Mouse (Mus musculus): ENCODE results near the gene Mgarp. TPM values are rescaled to one million over a fixed set of nuclear protein-coding genes. Genes with fewer than 3 reads are reported as not detected.

The Mgarp gene
- polyA plus RNA-seq, 1 experiment = 0.18 TPM

DNA sequence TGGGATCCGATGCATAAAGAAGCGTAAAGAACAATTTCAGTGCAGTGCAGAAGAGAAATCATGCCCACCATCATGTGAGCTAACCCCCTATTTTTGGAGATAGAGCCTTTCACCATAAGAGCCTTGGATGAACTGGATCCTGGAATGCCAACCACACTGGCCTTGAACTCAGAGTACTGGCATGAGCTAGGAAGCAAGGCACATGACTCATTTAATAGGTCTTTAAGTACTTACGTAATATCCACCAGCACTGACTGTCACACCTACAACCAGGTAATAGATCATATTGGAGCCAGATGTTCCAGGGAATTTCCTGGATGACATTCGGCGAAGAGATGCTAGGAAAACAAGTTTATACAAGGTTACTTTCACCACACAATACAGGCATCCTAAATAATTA, 4.9 kb downstream of the Mgarp start:
- no peak overlapping the region for H3K4me3 ChIP-seq (ENCODE audit: control insufficient read depth, insufficient read depth, low read length)
- no peak for DNase-seq
- peaks cover 8% of the 10 kb centered on the region for H3K4me1 ChIP-seq (replicated peaks; ENCODE audit: control insufficient read depth, insufficient read depth, low read length)
- no peak overlapping the region for H3K27ac ChIP-seq (ENCODE audit: control insufficient read depth, insufficient read depth, low read length)
- TF ChIP-seq POLR2A (IDR thresholded peaks at IDR 0.05; ENCODE audit: control insufficient read depth, extremely low read depth, insufficient read depth, low read length, poor library complexity) = no peak
- no peak for TF ChIP-seq CTCF (IDR thresholded peaks at IDR 0.05; ENCODE audit: borderline replicate concordance, control insufficient read depth, extremely low read depth, insufficient read depth, low read length, poor library complexity)
- no peaks in the 10 kb centered on the region for H3K36me3 ChIP-seq (ENCODE audit: control insufficient read depth, insufficient read depth, low read length)
- no peaks in the 10 kb centered on the region for H3K27me3 ChIP-seq (ENCODE audit: control insufficient read depth, insufficient read depth, low read length)
- WGBS = 95% methylated on average over 5 of the region's 5 CpGs

DNA sequence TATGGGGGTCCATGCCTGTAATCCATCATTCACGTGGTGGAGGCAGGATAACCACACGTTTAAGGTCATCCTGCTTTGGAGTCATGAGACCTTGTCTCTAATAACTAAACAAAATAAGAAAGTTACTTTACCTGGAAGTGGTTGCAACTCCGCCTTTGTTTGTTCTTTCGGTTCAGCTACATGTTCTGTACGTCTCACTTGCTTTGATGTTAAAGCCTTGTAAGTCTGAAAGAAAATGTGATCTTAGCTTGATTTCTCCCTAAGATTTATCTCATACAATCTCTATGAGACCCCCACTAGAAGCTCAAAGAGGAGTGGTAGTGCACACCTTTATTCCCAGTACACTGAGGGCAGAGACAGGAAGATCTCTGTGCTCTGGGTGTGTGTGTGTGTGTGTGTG, 5.4 kb downstream of the Mgarp start:
- H3K4me1 ChIP-seq (replicated peaks; ENCODE audit: control insufficient read depth, insufficient read depth, low read length) = peaks cover 4% of the 10 kb centered on the region
- no peak overlapping the region for H3K27ac ChIP-seq (ENCODE audit: control insufficient read depth, insufficient read depth, low read length)
- DNase-seq = no peak
- H3K4me3 ChIP-seq (ENCODE audit: control insufficient read depth, insufficient read depth, low read length) = no peak overlapping the region
- H3K36me3 ChIP-seq (ENCODE audit: control insufficient read depth, insufficient read depth, low read length) = no peaks in the 10 kb centered on the region
- 64% methylated on average over 5 of the region's 5 CpGs for WGBS
- H3K27me3 ChIP-seq (ENCODE audit: control insufficient read depth, insufficient read depth, low read length) = no peaks in the 10 kb centered on the region
- TF ChIP-seq CTCF (IDR thresholded peaks at IDR 0.05; ENCODE audit: borderline replicate concordance, control insufficient read depth, extremely low read depth, insufficient read depth, low read length, poor library complexity) (no peak), POLR2A (IDR thresholded peaks at IDR 0.05; ENCODE audit: control insufficient read depth, extremely low read depth, insufficient read depth, low read length, poor library complexity) (no peak)

DNA sequence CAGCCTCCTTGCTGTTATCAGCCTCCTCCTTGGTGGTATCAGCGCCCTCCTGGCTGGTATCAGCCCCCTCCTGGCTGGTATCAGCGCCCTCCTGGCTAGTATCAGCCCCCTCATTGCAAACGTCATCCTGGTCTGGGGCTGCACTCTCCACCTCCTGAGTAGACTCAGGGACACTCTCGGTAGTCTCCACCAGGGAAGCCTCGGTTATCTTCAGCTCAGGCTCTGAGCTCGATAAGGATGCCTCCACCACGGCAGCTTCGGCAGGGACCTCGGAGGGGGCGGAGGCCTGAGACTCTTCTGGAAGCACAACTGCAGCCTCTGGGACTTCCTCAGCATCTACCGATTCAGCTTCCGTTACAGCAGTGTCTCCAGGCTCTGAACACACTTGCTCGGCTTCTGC, 7.6 kb downstream of the Mgarp start:
- no peaks in the 10 kb centered on the region for H3K36me3 ChIP-seq (ENCODE audit: control insufficient read depth, insufficient read depth, low read length)
- DNase-seq = no peak
- H3K27me3 ChIP-seq (ENCODE audit: control insufficient read depth, insufficient read depth, low read length) = no peaks in the 10 kb centered on the region
- H3K4me1 ChIP-seq (replicated peaks; ENCODE audit: control insufficient read depth, insufficient read depth, low read length) = peaks cover 4% of the 10 kb centered on the region
- no peak overlapping the region for H3K27ac ChIP-seq (ENCODE audit: control insufficient read depth, insufficient read depth, low read length)
- 10% methylated on average over 13 of the region's 13 CpGs for WGBS
- TF ChIP-seq CTCF (IDR thresholded peaks at IDR 0.05; ENCODE audit: borderline replicate concordance, control insufficient read depth, extremely low read depth, insufficient read depth, low read length, poor library complexity) = no peak
- H3K4me3 ChIP-seq (ENCODE audit: control insufficient read depth, insufficient read depth, low read length) = no peak overlapping the region

DNA sequence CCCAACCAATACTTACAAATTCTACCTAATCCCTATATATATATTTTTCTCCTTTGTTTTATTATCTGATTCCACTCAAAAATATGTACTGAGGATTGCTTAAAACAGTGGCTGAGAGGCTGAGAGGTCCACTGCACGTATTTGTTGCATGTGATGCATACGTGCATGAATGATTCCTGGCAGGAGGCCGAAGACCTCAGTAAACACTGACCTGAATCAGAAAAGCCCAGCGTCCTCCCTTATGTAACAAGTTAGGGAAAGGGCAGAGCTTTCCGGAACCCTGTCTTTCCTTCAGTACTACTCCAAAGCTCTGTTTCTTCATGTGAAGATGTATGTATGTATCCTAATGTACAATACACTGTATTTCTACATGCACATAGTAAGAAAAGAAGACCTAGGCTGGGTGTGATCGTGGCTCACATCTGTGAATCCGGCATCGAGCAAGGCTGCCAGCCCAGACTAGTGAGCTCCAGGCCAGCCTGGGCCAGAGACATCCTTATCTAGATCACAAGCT, 8.6 kb downstream of the Mgarp start:
- H3K4me3 ChIP-seq (ENCODE audit: control insufficient read depth, insufficient read depth, low read length) = no peak overlapping the region
- no peak for DNase-seq
- H3K27ac ChIP-seq (ENCODE audit: control insufficient read depth, insufficient read depth, low read length) = no peak overlapping the region
- WGBS = 99% methylated on average over 8 of the region's 8 CpGs
- H3K27me3 ChIP-seq (ENCODE audit: control insufficient read depth, insufficient read depth, low read length) = no peaks in the 10 kb centered on the region
- no peaks in the 10 kb centered on the region for H3K36me3 ChIP-seq (ENCODE audit: control insufficient read depth, insufficient read depth, low read length)
- TF ChIP-seq POLR2A (IDR thresholded peaks at IDR 0.05; ENCODE audit: control insufficient read depth, extremely low read depth, insufficient read depth, low read length, poor library complexity) (no peak), CTCF (IDR thresholded peaks at IDR 0.05; ENCODE audit: borderline replicate concordance, control insufficient read depth, extremely low read depth, insufficient read depth, low read length, poor library complexity) (no peak)
- H3K4me1 ChIP-seq (replicated peaks; ENCODE audit: control insufficient read depth, insufficient read depth, low read length) = peaks cover 4% of the 10 kb centered on the region

DNA sequence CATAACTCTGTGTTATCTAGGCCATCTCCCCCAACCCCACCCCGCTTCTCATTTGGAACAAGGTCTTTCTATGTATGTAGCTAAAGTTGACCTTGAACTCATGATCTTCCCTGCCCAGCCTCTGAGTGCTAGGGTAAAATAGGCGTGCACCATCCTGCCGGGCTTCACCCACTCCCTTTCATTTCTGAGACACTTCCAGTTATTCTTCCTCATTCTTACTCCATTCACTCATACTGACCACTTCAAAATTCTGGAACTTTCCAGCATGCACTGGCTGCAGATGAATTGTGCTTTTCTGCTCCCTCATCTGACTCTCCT, 9.4 kb downstream of the Mgarp start:
- H3K27ac ChIP-seq (ENCODE audit: control insufficient read depth, insufficient read depth, low read length) = no peak overlapping the region
- 95% methylated on average over 3 of the region's 3 CpGs for WGBS
- no peak for DNase-seq
- peaks cover 4% of the 10 kb centered on the region for H3K4me1 ChIP-seq (replicated peaks; ENCODE audit: control insufficient read depth, insufficient read depth, low read length)
- H3K4me3 ChIP-seq (ENCODE audit: control insufficient read depth, insufficient read depth, low read length) = no peak overlapping the region
- no peaks in the 10 kb centered on the region for H3K36me3 ChIP-seq (ENCODE audit: control insufficient read depth, insufficient read depth, low read length)
- TF ChIP-seq CTCF (IDR thresholded peaks at IDR 0.05; ENCODE audit: borderline replicate concordance, control insufficient read depth, extremely low read depth, insufficient read depth, low read length, poor library complexity) (no peak), POLR2A (IDR thresholded peaks at IDR 0.05; ENCODE audit: control insufficient read depth, extremely low read depth, insufficient read depth, low read length, poor library complexity) (no peak)
- no peaks in the 10 kb centered on the region for H3K27me3 ChIP-seq (ENCODE audit: control insufficient read depth, insufficient read depth, low read length)

DNA sequence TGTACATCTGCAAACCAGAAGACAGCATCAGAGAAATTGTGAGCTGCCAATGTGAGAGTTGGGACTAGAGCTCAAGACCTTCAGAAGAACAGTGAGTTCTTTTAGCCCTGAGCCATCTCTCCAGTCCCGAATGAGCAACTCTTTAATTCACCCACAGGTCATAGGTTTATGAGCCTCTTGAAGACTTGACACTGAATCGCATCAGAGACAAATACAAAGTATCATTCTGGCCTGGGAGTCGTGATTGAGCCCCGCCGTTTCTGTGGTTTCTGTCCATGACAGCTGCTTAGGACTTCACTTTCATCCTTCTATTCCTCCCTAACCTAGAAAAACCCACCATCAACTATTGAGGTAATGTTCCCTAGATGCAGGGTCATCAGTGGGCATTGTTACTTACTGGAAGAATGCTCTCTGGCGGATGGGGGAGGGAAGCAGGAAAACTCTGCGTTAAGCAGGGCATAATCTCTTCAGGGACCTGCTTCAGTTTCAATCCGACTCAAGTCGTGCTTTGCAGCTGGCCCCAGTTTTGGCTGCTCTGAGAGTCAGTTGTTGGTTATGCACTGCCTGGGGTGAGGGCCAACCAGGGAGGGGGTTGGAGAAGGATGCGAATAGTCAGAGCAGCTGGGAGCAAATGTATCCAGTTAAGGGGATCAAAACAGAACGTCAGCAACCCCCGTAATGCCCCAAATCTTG, 10.0 kb downstream of the Mgarp start:
- H3K27ac ChIP-seq (ENCODE audit: control insufficient read depth, insufficient read depth, low read length) = no peak overlapping the region
- WGBS = 86% methylated on average over 12 of the region's 12 CpGs
- no peaks in the 10 kb centered on the region for H3K27me3 ChIP-seq (ENCODE audit: control insufficient read depth, insufficient read depth, low read length)
- H3K4me1 ChIP-seq (replicated peaks; ENCODE audit: control insufficient read depth, insufficient read depth, low read length) = peaks cover 4% of the 10 kb centered on the region
- DNase-seq = no peak
- no peak overlapping the region for H3K4me3 ChIP-seq (ENCODE audit: control insufficient read depth, insufficient read depth, low read length)
- no peak for TF ChIP-seq CTCF (IDR thresholded peaks at IDR 0.05; ENCODE audit: borderline replicate concordance, control insufficient read depth, extremely low read depth, insufficient read depth, low read length, poor library complexity)
- TF ChIP-seq POLR2A (IDR thresholded peaks at IDR 0.05; ENCODE audit: control insufficient read depth, extremely low read depth, insufficient read depth, low read length, poor library complexity) = no peak
- H3K36me3 ChIP-seq (ENCODE audit: control insufficient read depth, insufficient read depth, low read length) = no peaks in the 10 kb centered on the region

DNA sequence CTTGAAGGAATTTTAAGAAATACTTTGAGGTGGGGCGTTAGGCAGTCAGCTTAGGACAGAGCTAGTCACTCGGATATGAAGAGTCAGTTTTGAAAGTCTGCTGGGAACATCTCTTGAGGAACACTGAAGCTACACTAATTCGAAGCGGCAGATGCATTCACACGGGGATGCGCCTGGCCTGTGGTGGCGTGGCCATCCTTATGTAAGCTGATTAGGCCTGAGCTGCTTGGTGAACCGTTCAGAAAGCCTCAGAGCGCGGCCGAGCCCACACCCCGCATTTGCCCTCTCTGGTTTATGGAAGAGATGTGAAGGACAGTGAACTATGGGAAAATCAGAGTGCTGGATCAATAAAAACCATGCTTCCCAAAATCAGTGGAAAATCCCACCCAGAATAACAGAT, 13.1 kb downstream of the Mgarp start:
- Histone ChIP-seq H3K4me3 (ENCODE audit: control insufficient read depth, insufficient read depth, low read length) (no peak overlapping the region), H3K27me3 (ENCODE audit: control insufficient read depth, insufficient read depth, low read length) (no peaks in the 10 kb centered on the region), H3K36me3 (ENCODE audit: control insufficient read depth, insufficient read depth, low read length) (no peaks in the 10 kb centered on the region), H3K27ac (ENCODE audit: control insufficient read depth, insufficient read depth, low read length) (no peak overlapping the region), H3K4me1 (replicated peaks; ENCODE audit: control insufficient read depth, insufficient read depth, low read length) (peaks cover 5% of the 10 kb centered on the region)
- WGBS = 94% methylated on average over 12 of the region's 12 CpGs
- TF ChIP-seq CTCF (IDR thresholded peaks at IDR 0.05; ENCODE audit: borderline replicate concordance, control insufficient read depth, extremely low read depth, insufficient read depth, low read length, poor library complexity) = no peak
- no peak for TF ChIP-seq POLR2A (IDR thresholded peaks at IDR 0.05; ENCODE audit: control insufficient read depth, extremely low read depth, insufficient read depth, low read length, poor library complexity)
- no peak for DNase-seq

Data from thymus, adult 2 months (tissue).